Mouse (Mus musculus) CH12.LX (cell line): ENCODE measurements at regions not wholly inside any gene's neighbourhood (a gene's known extent, or its start where the extent isn't known, plus 50 kb on each side); places are given as distances from the start of the nearest gene placed in this dataset.

ENCODE experiments used
- DNase-seq: peaks from one replicate; pipeline ENCODE4 v3.0.0-alpha.2; 2013; ENCODE audit errors: extremely low read depth
- H3K27ac ChIP-seq: 2 replicates; pipeline ENCODE4 v1.5.1; 2012; ENCODE audit warnings: low read depth, mild to moderate bottlenecking, control low read depth, moderate library complexity; ENCODE audit not compliant: insufficient read depth
- H3K27me3 ChIP-seq: replicated peaks from 2 replicates; pipeline ENCODE3; 2012; ENCODE audit warnings: inconsistent platforms
- H3K36me3 ChIP-seq, 2 experiments: replicated peaks in 1 of 2; 2 replicates each; pipeline versions ENCODE3 to v1.6.1; 2012; ENCODE audit warnings: inconsistent platforms in 1 of 2, low read length in 1 of 2, mild to moderate bottlenecking in 1 of 2, mixed read lengths in 1 of 2, moderate library complexity in 1 of 2; ENCODE audit not compliant: control insufficient read depth in 1 of 2, insufficient read depth in 1 of 2
- H3K4me1 ChIP-seq, 2 experiments: 2 replicates each; pipeline ENCODE4 v1.6.1; 2012; ENCODE audit warnings: inconsistent platforms in 1 of 2, moderate library complexity in 1 of 2; ENCODE audit not compliant: insufficient read depth in 2 of 2, control insufficient read depth in 1 of 2
- H3K4me2 ChIP-seq: 2 replicates; pipeline ENCODE4 v1.6.1; 2012; ENCODE audit warnings: low read depth, mild to moderate bottlenecking, control low read depth; ENCODE audit not compliant: poor library complexity, insufficient read depth, severe bottlenecking
- H3K4me3 ChIP-seq, 3 experiments: fragments of 150-350 bp in 1 of 3; sonication (generic) in 1 of 3; replicated peaks in 1 of 3; 2 replicates each; pipeline versions ENCODE3 to v1.5.1; 2011 to 2012; ENCODE audit warnings: low read depth in 2 of 3, low read length in 2 of 3, mild to moderate bottlenecking in 2 of 3, moderate library complexity in 2 of 3, control low read depth in 1 of 3, improper control_type of control experiment in 1 of 3, inconsistent platforms in 1 of 3, mixed read lengths in 1 of 3; ENCODE audit not compliant: poor library complexity in 1 of 3
- H3K79me2 ChIP-seq: replicated peaks from 2 replicates; pipeline ENCODE4 v1.6.1; 2012; ENCODE audit warnings: mild to moderate bottlenecking, moderate library complexity; ENCODE audit not compliant: control insufficient read depth, poor library complexity, insufficient read depth, severe bottlenecking; ENCODE audit errors: extremely low read depth
- H3K9ac ChIP-seq: 2 replicates; pipeline ENCODE4 v1.6.1; 2012; ENCODE audit warnings: low read depth, mild to moderate bottlenecking, control low read depth, moderate library complexity; ENCODE audit not compliant: insufficient read depth
- H3K9me3 ChIP-seq: replicated peaks from 2 replicates; pipeline ENCODE3; 2012; ENCODE audit warnings: low read length, inconsistent platforms, mixed read lengths
- BHLHE40 ChIP-seq: IDR thresholded peaks from 2 replicates; pipeline ENCODE4 v1.6.1; 2011; ENCODE audit warnings: mild to moderate bottlenecking, low read depth, low read length, improper control_type of control experiment
- CHD2 ChIP-seq: IDR thresholded peaks from 2 replicates; pipeline ENCODE4 v1.6.1; 2011; ENCODE audit warnings: low read length, improper control_type of control experiment
- CTCF ChIP-seq, 2 experiments: IDR thresholded peaks in 1 of 2; conservative IDR thresholded peaks in 1 of 2; 2 replicates each; pipeline ENCODE4 v1.5.1; 2011 to 2012; ENCODE audit warnings: low read depth in 2 of 2, low read length in 2 of 2, improper control_type of control experiment in 1 of 2, inconsistent platforms in 1 of 2, mild to moderate bottlenecking in 1 of 2, moderate library complexity in 1 of 2
- E2F4 ChIP-seq: IDR thresholded peaks from 2 replicates; pipeline ENCODE4 v1.6.1; 2011; ENCODE audit warnings: low read depth, low read length, improper control_type of control experiment; ENCODE audit not compliant: insufficient replicate concordance
- ELF1 ChIP-seq: IDR thresholded peaks from 2 replicates; pipeline ENCODE4 v1.6.1; 2014; ENCODE audit warnings: low read depth, mild to moderate bottlenecking, inconsistent platforms, low read length, improper control_type of control experiment
- EP300 ChIP-seq: IDR thresholded peaks from 2 replicates; pipeline ENCODE4 v1.6.1; 2011; ENCODE audit warnings: low read length, improper control_type of control experiment
- GABPA ChIP-seq: IDR thresholded peaks from 2 replicates; pipeline ENCODE4 v1.6.1; 2012; ENCODE audit warnings: low read depth, low read length, improper control_type of control experiment, inconsistent platforms; ENCODE audit not compliant: insufficient replicate concordance
- HCFC1 ChIP-seq: IDR thresholded peaks from 2 replicates; pipeline ENCODE4 v1.6.1; 2012; ENCODE audit warnings: low read depth, mild to moderate bottlenecking, inconsistent platforms, low read length, improper control_type of control experiment
- IRF4 ChIP-seq: IDR thresholded peaks from 2 replicates; pipeline ENCODE4 v1.6.1; 2014; ENCODE audit warnings: low read depth, mild to moderate bottlenecking, inconsistent platforms, low read length, improper control_type of control experiment
- MAFK ChIP-seq: IDR thresholded peaks from 2 replicates; pipeline ENCODE4 v1.6.1; 2011; ENCODE audit warnings: low read length, improper control_type of control experiment; ENCODE audit not compliant: insufficient replicate concordance
- MAX ChIP-seq: IDR thresholded peaks from 2 replicates; pipeline ENCODE4 v1.6.1; 2011; ENCODE audit warnings: low read length, improper control_type of control experiment
- MYC ChIP-seq: IDR thresholded peaks from 2 replicates; pipeline ENCODE4 v1.6.1; 2011; ENCODE audit warnings: low read depth, mild to moderate bottlenecking, improper control_type of control experiment, low read length
- NRF1 ChIP-seq: IDR thresholded peaks from 2 replicates; pipeline ENCODE4 v1.6.1; 2014; ENCODE audit warnings: low read depth, mild to moderate bottlenecking, inconsistent platforms, low read length, improper control_type of control experiment, moderate library complexity
- PAX5 ChIP-seq: IDR thresholded peaks from 2 replicates; pipeline ENCODE4 v1.6.1; 2012; ENCODE audit warnings: low read length, inconsistent platforms, mixed read lengths
- RAD21 ChIP-seq: IDR thresholded peaks from 2 replicates; pipeline ENCODE4 v1.6.1; 2011; ENCODE audit warnings: low read depth, mild to moderate bottlenecking, low read length, improper control_type of control experiment, moderate library complexity
- SMC3 ChIP-seq: IDR thresholded peaks from 2 replicates; pipeline ENCODE4 v1.6.1; 2011; ENCODE audit warnings: low read depth, low read length, improper control_type of control experiment
- TBP ChIP-seq: conservative IDR thresholded peaks from 2 replicates; pipeline ENCODE4 v1.6.1; 2011; ENCODE audit warnings: low read depth, low read length, improper control_type of control experiment
- TCF12 ChIP-seq: IDR thresholded peaks from 2 replicates; pipeline ENCODE4 v1.6.1; 2014; ENCODE audit warnings: low read depth, mild to moderate bottlenecking, inconsistent platforms, low read length, improper control_type of control experiment
- UBTF ChIP-seq: IDR thresholded peaks from 2 replicates; pipeline ENCODE4 v1.6.1; 2012; ENCODE audit warnings: low read depth, mild to moderate bottlenecking, inconsistent platforms, low read length, improper control_type of control experiment, moderate library complexity
- USF1 ChIP-seq: IDR thresholded peaks from 2 replicates; pipeline ENCODE4 v1.6.1; 2014; ENCODE audit warnings: low read depth, mild to moderate bottlenecking, inconsistent platforms, low read length, improper control_type of control experiment
- ZKSCAN1 ChIP-seq: IDR thresholded peaks from 2 replicates; pipeline ENCODE4 v1.6.1; 2012; ENCODE audit warnings: low read depth, inconsistent platforms, low read length, improper control_type of control experiment, borderline replicate concordance
- ZMIZ1 ChIP-seq: IDR thresholded peaks from 2 replicates; pipeline ENCODE4 v1.6.1; 2012; ENCODE audit warnings: low read depth, mild to moderate bottlenecking, inconsistent platforms, low read length, improper control_type of control experiment
- ZNF384 ChIP-seq: IDR thresholded peaks from 2 replicates; pipeline ENCODE4 v1.6.1; 2012; ENCODE audit warnings: low read depth, low read length, improper control_type of control experiment, inconsistent platforms
- dilution Hi-C: fragments of 300-500 bp; cut with MboI; formaldehyde crosslinking; loops from 2 replicates; pipeline ENCODE4 v1.14.3; 2020; ENCODE audit warnings: low sequenced_read_pairs; ENCODE audit not compliant: extremely low pct_unique_long_range_greater_than_20kb, extremely low pct_ligation_motif_present
- in situ Hi-C: fragments of 300-500 bp; cut with MboI; formaldehyde crosslinking; loops from 3 replicates; pipeline ENCODE4 v1.14.3; 2019; ENCODE audit warnings: low sequenced_read_pairs, low pct_ligation_motif_present, low pct_unique_long_range_greater_than_20kb, mixed read lengths

GRCm38 (mm10) chr5:119249124-119249718 is 421.2 kb upstream of the Tbx3 start:
- Histone ChIP-seq H3K36me3 (no peaks in the 10 kb centered on the region), H3K27me3 (no peaks in the 10 kb centered on the region), H3K4me1 (no peaks in the 10 kb centered on the region), H3K79me2 (no peaks in the 10 kb centered on the region), H3K9ac (no peak overlapping the region), H3K4me3 (no peak overlapping the region), H3K9me3 (peaks cover 84% of the 10 kb centered on the region), H3K4me2 (no peak overlapping the region), H3K27ac (no peak overlapping the region)
- in situ Hi-C loops, result no loop called here
- no peak for DNase-seq
- dilution Hi-C loops, result no loop called here
- TF ChIP-seq TCF12 (no peak), E2F4 (no peak), ZKSCAN1 (no peak), RAD21 (no peak), SMC3 (no peak), BHLHE40 (no peak), EP300 (no peak), USF1 (no peak), CHD2 (no peak), NRF1 (no peak), MAX (no peak), ZMIZ1 (no peak), HCFC1 (no peak), TBP (no peak), PAX5 (no peak), MYC (no peak)

- Histone ChIP-seq H3K27ac (no peak overlapping the region), H3K9ac (no peak overlapping the region), H3K27me3 (no peaks in the 10 kb centered on the region), H3K79me2 (no peaks in the 10 kb centered on the region), H3K36me3 (no peaks in the 10 kb centered on the region), H3K4me3 (no peak overlapping the region), H3K4me2 (no peak overlapping the region), H3K4me1 (no peaks in the 10 kb centered on the region), H3K9me3 (peaks cover 91% of the 10 kb centered on the region)
- dilution Hi-C loops (no loop called here), in situ Hi-C loops (no loop called here)
- TF ChIP-seq TCF12 (no peak), MAFK (no peak), HCFC1 (no peak), MAX (no peak), GABPA (no peak), CTCF (conservative IDR thresholded peaks at IDR 0.05 in 1 of 2, IDR thresholded peaks at IDR 0.05 in 1 of 2; ENCODE audit: low read depth in 2 of 2, low read length in 2 of 2) (no peak), MYC (no peak), EP300 (no peak), ZNF384 (no peak), UBTF (no peak), PAX5 (no peak), IRF4 (no peak), ELF1 (no peak), BHLHE40 (no peak)
- DNase-seq, result no peak
These were observed 419.0 kb upstream of the Tbx3 start for GRCm38 (mm10) chr5:119251311-119252047.
